Mouse (Mus musculus): ENCODE measurements at regions not wholly inside any gene's neighbourhood (a gene's known extent, or its start where the extent isn't known, plus 50 kb on each side); places are given as distances from the start of the nearest gene placed in this dataset.

GRCm38 (mm10) chr4:127502621-127503020 lies 144.6 kb upstream of the Gjb5 start:
- DNase-seq, result no peak

- no peak for DNase-seq
Observed at GRCm38 (mm10) chr4:127501881-127502280, 143.9 kb upstream of the Gjb5 start.

- no peak for DNase-seq
Observed at GRCm38 (mm10) chr4:127487016-127487780, 129.2 kb upstream of the Gjb5 start.

GRCm38 (mm10) chr4:127485238-127485637 lies 127.3 kb upstream of the Gjb5 start:
- no peak for DNase-seq

- DNase-seq, result no peak
Observed at GRCm38 (mm10) chr4:127482461-127482860, 124.5 kb upstream of the Gjb5 start.

GRCm38 (mm10) chr4:127480339-127480738 lies 122.4 kb upstream of the Gjb5 start:
- no peak for DNase-seq

GRCm38 (mm10) chr4:127469877-127470276 lies 111.9 kb upstream of the Gjb5 start:
- DNase-seq, result no peak

- DNase-seq, result no peak
Observed at GRCm38 (mm10) chr4:127454511-127455119, 96.6 kb upstream of the Gjb5 start.

- DNase-seq, result no peak
Observed at GRCm38 (mm10) chr4:127452081-127452480, 94.1 kb upstream of the Gjb5 start.

- no peak for DNase-seq
Observed at GRCm38 (mm10) chr4:127445300-127445699, 87.3 kb upstream of the Gjb5 start.

- no peak for DNase-seq
Observed at GRCm38 (mm10) chr4:127444056-127444455, 86.1 kb upstream of the Gjb5 start.

GRCm38 (mm10) chr4:127442001-127442400 lies 84.0 kb upstream of the Gjb5 start:
- DNase-seq, result no peak

- no peak for DNase-seq
Observed at GRCm38 (mm10) chr4:127440602-127441001, 82.6 kb upstream of the Gjb5 start.

GRCm38 (mm10) chr4:127435076-127435475 lies 77.1 kb upstream of the Gjb5 start:
- DNase-seq, result peak; percentile 55

- no peak for DNase-seq
Observed at GRCm38 (mm10) chr4:127430237-127430636, 72.3 kb upstream of the Gjb5 start.

- DNase-seq, result no peak
Observed at GRCm38 (mm10) chr4:127429748-127430147, 71.8 kb upstream of the Gjb5 start.

GRCm38 (mm10) chr4:127423855-127424254 lies 65.9 kb upstream of the Gjb5 start:
- DNase-seq, result no peak

GRCm38 (mm10) chr4:127421927-127422450 lies 64.0 kb upstream of the Gjb5 start:
- no peak for DNase-seq

- DNase-seq, result no peak
Observed at GRCm38 (mm10) chr4:127421129-127421528, 63.1 kb upstream of the Gjb5 start.

GRCm38 (mm10) chr4:127419786-127420120 lies 61.8 kb upstream of the Gjb5 start:
- no peak for DNase-seq

GRCm38 (mm10) chr4:127419062-127419785 lies 61.2 kb upstream of the Gjb5 start:
- DNase-seq, result peak; percentile 75

- DNase-seq, result no peak
Observed at GRCm38 (mm10) chr4:127416906-127417305, 58.9 kb upstream of the Gjb5 start.
